Mouse (Mus musculus): ENCODE data around the gene Usp46. TPM values are rescaled to one million over a fixed set of nuclear protein-coding genes. Genes with fewer than 3 reads are reported as not detected.

Usp46 gene
- 14.2 TPM for polyA plus RNA-seq (2017; shearing (Covaris generic))

GRCm38 (mm10) chr5:74067831-74068713, at the start of gene Usp46:
Gene Usp46, minus strand, starts transcription at chr5:74068431.

Other genes starting within 250 kb of the Usp46 start
- gene Rasl11b, start 126.9 kb upstream of the Usp46 start, polyA plus RNA-seq (2017; shearing (Covaris generic)), result 13.9 TPM